Mouse (Mus musculus): Measurements from ENCODE around the gene Nsd1.
A peak's percentile ranks its signal among the peaks of the same experiment; 100 is the strongest.
"Not testable (repeated sequence)": the region's sequence is repeated elsewhere in the genome, so short reads cannot be mapped to it uniquely, and the experiment has no call there.

Gene Nsd1

DNA sequence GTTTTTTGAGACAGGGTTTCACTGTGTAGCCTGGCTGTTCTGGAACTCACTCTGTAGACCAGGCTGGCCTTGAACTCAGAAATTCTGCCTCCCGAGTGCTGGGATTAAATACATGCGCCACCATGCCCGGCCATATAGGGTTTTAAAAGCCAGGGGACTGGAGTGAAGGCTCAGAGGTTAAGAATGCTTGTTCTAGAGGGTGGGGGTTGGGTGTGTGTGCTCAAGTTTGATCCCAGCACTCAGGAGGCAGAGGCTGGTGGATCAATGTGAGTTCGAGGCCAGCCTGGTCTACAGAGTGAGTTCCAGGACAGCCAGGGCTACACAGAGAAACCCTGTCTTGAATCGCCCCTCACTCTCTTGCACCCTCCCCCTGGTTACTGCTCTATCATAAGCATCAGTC is 18.0 kb upstream of the Nsd1 start:
- no peak for DNase-seq

DNA sequence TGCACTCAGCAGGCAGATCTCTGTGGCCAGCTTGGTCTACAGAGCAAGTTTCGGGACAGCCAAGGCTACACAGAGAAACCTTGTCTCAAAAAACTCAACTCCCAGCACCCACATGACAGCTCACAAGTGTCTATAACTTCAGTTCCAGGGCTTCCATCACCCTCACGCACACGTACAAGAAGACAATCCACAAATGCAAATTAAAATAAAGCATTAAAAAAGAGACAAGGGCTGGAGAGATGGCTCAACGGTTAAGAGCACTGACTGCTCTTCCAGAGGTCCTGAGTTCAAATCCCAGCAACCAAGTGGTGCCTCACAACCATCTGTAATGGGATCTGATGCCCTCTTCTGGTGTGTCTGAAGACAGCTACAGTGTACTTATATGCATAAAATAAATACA is 6.8 kb upstream of the Nsd1 start:
- not testable (repeated sequence) for DNase-seq

DNA sequence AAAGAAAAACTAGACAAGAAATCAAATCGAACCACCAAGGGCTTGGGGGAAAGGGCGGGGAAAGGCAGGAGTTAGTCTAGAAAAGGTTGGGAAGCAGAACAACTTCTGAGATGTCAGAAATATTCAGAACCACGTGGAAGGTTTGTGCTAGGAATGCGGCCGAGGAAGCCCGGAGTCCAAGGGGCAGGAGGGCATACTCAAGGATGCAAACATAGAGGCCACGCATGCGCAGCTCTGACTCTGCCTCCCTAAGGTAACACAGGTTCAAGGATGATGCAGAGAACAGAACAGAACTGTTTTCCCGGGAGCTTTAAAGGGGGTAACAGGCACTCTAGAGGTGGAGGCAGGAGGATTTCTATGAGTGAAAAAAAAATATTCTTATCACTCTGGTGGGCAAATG is 5.8 kb upstream of the Nsd1 start:
- DNase-seq = no peak

DNA sequence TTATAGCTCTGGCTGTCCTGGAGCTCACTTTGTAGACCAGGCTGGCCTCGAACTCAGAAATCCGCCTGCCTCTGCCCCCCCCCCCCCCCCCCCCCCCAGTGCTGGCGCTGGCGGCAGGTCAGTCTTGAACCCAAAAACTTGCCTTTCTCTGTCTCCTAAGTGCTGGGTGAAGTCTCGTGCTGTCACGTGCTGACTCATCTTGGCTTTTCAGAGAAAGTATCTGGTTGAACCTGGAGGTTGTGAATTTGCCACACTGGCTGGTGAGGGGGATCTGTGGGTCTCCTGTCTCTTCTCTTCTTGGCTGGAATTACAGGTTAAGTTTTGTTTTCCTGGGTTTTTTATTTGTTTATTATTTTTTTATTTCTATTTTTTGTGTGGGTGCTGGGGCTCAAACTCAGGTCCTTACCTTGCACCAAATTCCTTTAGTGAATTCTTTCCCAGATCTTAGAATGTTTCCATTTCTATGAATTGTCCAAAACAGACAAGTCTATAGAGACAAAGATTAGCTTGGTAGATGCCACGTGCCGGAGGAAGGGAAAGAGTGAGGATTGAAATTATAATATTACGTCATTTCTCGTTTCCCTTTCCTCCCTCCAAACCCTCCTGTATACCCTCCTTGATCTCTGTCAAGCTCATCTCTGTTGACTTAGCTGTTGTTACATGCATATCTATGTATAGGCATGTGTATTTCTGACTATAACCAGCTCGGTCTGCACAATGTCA is 4.8 kb upstream of the Nsd1 start:
- DNase-seq = no peak

DNA sequence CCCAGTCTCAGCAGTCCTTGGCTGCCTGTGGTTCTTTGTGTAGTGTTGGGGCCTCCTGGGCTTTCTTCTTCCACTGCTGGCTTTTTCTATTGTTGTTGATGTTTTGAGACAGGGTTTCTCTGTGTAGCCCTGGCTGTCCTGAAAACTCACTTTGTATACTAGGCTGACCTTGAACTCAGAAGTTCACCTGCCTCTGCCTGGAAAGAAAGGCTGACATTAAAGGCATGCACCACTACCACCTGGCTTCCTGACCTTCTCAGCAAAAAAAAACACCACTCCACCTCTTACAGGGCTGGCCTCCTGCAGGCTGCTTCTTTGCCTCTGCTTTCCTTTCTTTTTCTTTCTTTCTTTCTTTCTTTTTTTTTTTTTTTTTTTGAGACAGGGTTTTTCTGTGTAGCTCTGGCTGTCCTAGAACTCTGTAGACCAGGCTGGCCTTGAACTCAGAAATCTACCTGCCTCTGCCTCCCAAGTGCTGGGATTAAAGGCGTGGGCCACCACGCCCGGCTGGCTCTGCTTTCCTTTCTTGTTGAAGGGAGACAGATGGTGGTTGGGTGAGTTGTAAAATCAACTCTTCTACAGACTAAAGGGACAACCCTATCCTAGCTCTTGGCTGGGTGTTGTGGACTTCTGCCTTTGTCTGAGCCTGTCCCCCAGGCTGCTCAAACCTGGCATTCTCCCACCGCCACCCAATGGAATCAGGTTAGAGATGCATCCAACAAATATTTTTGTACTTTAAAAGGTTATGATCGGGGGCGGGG is 4.0 kb upstream of the Nsd1 start:
- no peak for DNase-seq

DNA sequence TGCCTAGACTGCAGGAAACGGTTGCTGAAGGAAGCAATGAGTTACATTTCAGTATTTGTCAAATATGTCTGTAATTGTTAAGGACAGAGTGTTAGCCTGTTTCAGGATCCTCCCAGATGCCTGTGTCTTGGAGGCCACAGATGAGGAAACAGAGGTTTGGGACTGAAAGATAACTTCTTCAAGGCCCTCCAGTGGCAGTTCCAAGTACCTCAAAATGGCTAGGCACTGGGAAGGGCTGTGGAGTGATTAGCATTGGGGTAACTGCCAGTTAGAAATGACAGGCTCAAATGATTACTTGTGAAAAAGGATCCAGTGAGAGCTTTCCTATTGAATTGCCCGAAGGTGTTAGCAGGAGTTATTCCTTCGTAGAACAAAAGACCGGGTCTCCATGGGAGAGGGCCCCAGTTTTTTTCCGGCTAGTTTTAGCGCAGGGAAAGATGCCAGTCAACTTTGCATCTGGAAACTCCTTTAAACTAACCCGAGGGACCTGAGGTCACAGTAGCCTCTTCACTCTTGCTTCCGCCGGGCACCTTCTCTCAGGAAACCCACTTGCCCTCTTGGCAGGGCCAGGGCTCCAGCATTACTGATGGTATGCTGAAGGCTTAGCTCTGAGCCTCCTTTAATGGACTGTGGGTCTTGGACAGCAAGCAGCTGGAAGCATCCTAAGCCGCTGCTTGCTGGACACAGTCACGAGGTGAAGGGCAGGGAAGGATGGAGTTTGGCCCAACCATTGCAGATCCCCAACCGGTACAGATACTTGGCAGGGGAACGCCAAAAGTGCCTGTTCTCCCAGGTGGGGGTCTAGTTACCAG is 539 bp upstream of the Nsd1 start:
- DNase-seq = no peak

DNA sequence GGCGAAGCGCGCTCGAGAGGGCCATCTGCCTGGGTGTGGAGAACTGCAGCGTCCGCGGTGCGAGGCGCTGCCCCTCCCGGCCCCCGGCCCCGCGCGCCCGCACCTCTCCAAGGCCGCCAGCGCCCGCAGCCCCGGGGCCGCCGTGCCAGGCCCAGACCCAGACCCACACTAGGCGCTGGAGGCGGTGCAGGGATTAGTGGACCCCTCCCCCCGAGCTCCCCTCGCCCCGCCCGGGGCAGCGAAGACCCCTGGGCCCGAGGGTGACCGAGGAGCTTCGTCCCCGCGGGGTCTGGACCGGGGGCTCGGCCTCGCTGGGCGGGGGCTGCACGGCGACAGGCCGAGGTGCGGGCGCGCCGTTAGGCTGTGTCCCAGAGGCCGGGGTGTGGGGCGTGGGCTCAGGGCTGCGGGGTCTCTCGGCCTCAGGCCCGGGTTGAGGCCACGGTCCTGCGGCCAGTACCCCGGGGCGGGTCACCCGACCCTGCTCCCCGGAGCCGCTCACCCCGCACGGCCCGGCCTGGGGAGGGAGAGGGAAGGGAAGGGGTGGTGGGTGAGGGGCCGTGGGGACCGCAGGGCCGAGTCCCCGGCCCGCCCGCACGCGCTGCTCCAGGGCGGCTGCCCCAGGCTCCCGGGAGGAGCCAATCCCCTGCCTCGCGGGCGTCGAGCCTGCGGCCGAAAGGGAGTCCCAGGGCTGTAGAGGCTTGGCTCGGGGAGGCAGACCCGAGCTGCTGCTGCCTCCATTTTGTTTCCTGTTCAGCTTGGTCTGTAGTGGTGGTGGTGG is 800 bp downstream of the Nsd1 start:
- DNase-seq = peak; percentile 59

DNA sequence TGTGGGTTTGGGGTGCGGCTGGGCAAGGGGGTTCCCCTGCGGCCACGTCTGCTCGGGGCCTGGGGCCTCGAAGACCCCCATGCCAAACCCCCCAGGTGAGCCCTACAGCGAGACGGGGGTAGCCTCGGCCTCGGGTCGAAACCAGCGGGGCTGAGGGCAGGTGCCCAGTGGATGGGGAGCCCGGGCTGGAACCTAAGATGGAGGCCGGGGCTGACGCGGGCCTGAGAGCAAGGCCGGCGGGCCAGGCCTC is 1.3 kb downstream of the Nsd1 start:
- no peak for DNase-seq

DNA sequence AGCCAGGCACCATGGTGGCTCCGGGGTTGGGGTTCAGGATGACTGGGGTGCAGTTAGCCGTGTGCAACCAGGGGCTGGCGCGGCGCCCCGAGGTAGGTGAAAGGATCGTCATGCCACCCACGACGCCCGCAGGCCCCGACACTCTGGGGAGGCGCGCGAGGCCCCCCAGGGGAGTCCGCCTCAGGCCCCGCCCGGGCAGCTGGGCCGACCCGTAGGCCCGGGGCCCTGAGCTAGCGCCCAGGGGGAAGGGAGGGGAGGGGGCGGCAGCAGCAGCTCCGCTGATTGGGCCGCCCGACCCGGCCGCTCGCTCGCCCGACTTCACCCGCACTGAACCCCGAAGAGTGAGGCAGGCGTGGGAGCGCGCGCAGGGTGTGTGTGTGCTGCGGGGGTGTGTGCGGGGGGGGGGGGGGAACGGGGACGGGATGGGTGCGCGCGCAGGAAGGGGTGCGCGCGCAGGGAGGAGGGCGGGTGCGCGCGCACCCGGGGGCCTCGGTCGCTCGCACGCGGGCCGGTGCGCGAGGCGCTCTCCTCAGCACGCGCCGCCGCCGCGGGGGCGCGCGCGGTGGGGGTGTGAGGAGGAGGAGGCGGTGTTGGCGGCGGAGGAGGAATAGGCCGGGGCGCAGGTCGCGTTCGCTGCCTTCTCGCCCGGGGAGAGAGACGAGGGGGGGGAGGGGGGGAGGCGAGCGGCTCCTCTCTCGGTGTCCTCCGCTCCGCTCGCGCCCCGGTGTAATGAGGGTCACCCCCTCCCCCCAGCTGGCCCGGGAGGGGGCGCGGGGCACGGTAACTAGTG is 1.8 kb downstream of the Nsd1 start:
- DNase-seq = peak; percentile 93

DNA sequence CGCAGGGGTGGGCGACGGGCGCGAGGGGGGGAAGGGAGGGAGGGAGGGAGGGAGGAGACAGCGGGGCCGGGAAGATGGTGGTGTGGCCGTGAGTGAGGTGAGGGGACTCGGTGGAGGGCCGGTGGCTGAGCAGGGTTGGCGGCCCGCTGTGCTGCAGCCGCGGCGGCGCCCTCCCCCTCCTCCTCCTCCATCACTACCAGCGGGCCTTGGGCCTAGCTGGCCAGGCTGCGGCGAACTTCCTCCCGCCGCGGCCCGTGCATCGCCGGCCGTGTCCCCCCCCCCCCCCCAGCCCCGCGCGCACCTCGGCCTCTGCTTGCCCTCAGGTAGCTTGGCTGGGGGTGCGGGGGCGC is 2.4 kb downstream of the Nsd1 start:
- no peak for DNase-seq

DNA sequence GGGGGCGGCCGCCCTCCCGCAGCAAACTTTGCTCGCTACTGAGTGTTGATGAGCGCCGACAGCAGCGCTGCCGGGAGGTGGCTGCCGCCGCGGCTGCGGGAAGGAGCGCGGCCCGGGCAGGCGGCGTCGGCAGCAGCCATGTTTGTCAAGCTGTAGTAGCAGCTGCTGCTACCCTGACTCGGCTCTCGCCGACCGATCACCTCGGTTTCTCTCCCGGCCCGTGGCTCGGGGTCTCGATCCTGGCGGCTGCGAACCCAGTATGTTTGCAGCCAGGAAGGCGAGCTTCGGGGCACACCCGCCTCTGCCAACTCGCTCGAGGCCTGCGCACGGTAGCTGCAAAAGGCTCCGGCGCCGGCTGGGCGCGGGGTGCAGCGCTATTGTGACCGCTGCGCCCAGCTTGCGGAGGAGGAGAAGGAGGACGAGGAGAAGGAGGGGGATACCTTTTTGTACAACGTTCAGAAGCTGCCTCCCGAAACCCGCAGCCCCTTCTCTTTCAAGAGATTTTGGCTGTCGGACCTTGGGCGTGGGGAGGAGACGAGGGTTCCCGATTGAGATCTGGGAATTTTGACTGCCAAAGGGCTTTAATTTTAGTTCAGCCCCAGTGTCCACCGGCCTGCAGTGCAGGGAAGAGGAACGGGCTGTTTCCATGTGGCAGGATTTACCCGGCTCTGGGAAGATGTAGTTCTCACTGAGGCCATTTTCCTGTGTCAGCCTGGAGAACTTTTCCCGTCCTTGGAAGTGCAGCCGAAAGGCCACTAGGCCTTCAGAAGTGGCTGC is 3.0 kb downstream of the Nsd1 start:
- DNase-seq = peak; percentile 71

DNA sequence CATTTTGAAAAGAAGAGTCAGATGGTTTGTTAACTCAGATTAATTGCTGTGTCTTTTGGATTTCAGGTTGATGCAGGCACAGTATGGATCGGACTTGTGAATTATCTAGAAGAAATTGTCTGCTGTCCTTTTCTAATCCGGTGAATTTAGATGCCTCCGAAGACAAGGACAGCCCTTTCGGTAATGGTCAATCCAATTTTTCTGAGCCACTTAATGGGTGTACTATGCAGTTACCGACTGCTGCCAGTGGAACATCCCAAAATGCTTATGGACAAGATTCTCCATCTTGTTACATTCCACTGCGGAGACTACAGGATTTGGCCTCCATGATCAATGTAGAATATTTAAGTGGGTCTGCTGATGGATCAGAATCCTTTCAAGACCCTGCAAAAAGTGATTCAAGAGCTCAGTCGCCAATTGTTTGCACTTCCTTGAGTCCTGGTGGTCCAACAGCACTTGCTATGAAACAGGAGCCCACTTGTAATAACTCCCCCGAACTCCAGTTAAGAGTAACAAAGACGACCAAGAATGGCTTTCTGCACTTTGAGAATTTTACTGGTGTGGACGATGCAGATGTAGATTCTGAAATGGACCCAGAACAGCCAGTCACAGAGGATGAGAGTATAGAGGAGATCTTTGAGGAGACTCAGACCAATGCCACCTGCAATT is 3.7 kb downstream of the Nsd1 start:
- DNase-seq = no peak

DNA sequence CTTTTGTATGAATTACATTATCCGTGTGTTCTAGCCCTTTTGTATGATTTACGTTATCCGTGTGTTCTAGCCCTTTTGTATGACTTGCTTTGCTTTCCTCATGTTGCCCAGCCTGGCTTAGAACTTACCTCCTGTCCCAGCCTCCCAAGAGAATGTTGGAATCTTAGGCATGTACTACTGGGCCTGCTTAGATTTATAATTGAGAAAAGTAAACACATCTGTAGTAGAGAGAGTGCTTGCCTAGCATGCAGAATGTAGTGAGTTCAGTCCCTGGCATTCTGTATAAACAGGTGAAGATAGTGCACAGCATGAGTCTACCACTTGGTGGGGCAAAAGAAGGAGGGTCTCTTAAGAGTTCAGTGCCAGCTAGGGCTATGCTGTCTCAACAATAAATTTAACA is 14.8 kb downstream of the Nsd1 start:
- DNase-seq = no peak

DNA sequence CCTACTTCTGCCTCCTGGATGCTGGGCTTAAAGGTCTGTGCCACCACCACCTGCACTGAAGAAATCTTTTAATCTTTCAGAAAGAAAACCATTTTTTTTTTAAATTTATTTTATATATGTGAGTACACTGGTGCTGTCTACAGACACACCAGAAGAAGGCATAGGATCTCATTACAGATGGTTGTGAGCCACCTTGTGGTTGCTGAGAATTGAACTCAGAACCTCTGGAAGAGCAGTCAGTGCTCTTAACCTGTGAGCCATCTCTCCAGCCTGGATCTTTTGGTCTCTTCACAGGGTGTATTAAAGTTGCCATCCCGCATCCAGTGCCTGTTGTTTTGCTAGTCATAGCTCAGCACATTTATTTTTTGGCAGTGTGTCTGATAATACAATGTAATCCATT is 21.1 kb downstream of the Nsd1 start:
- DNase-seq = peak; percentile 25

DNA sequence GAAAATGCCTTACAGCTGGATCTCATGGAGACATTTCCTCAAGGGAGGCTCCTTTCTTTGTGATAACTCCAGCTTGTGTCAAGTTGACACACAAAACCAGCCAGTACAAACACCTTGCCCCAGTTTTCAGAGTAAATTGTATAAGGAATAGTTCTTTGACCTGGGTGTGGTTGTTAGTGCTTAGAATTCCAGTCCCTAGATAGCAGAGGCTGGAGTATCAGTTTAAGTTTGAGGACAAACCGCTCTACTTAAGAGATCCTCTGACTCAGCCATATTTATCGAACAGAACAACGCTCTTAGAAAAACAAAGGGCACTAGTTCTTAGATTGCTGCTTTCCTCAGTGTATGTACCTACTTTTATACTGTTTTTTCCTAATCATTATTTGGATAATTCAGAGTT is 33.6 kb downstream of the Nsd1 start:
- DNase-seq = no peak

DNA sequence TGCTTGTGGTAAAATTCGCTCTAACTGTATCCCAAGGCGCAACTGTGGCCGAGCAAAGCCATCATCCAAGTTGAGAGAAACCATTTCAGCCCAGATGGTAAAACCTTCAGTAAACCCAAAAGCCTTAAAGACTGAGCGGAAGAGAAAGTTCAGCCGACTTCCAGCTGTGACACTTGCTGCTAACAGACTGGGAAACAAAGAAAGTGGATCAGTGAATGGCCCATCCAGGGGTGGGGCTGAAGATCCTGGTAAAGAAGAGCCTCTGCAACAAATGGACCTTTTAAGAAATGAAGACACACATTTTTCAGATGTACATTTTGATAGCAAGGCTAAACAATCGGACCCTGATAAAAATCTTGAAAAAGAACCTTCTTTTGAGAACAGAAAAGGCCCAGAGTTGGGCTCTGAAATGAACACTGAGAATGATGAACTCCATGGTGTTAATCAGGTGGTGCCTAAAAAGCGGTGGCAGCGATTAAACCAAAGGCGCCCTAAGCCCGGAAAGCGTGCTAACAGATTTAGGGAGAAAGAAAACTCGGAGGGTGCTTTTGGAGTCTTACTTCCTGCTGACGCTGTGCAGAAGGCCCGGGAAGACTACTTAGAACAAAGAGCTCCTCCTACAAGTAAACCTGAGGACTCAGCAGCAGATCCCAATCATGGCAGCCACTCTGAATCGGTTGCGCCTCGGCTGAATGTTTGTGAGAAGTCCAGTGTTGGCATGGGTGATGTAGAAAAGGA is 37.9 kb downstream of the Nsd1 start:
- DNase-seq = no peak

DNA sequence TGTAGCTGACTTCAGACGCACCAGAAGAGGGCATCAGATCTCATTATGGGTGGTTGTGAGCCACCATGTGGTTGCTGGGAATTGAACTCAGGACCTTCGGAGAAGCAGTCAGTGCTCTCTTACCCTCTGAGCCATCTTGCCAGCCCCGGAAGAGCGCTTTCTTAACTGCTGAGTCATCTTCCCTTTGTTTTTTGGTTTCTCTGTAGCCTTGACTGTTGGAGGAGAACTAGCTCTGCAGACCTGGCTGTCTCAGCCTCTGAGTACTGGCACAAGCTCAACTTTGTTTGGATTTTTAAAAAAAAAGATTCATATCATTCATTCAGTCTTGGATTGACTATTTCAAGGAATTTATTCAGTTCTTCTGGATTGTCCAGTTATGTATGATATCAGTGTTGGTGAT is 39.7 kb downstream of the Nsd1 start:
- DNase-seq = peak; percentile 9

DNA sequence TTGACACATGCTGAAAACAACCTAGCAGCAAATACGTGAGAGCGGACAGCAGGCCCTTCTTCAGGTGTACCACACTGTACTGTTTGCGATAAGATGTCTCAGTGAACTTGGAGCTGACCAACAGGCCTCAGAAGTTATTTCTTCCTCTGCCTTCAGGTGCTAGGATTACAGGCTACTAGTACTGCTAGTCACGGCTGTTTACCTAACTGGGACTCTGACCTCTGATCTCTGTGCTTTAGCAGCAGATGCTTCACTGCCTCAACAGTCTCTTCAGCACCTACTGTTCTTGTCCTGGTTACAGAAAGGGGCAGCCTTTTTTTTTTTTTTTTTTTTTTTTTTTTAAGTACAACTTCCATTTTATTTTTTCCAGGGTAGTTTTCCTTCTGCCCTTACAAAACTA is 43.2 kb downstream of the Nsd1 start:
- DNase-seq = no peak

DNA sequence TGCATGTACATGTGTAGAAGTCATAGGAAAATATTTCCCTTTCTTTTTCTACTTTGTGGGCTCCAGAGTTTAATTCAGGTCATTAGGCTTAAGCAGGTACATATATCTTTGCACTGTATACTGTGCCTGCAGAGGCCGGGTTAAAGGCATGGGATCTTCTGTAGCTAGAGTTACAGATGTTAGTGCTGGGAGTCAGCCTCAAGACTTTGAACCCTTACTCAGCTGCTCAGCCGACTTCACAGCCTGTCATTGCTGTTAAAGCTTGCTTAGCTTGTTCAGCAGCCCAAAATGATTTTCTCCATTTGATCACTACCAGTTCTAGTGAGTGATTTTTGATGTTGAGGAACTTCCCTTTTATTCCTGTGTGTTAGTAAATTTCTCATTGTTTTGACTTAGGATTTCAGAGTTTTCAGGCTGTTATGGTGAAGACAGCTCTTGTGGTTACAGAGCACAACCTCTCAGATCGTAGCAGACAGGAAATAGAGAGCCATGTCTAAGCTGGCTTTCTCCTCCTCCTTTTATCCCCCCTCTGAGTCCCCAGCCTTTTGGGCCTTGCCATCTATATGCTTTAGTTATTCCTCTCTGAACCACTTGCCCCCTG is 45.6 kb downstream of the Nsd1 start:
- peak; percentile 46 for DNase-seq

DNA sequence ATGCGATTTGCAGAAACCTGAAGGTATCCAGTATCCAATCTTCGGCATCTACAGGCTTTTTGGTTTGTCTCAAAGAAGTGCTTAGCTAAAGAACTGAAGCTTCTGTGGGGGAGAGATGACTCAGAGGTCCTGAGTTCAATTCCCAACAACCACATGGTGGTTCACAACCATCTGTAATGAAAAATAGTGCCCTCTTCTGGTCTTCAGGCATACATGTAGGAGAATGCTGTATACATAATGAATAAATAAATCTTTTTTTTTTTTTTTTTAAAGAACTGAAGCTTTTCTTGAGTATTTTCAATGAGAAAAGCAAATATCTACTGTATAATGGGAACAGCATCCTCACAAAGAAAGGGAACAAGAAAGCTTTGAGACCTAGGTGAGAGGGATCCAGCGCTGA is 49.1 kb downstream of the Nsd1 start:
- DNase-seq = no peak

All from thymus, postnatal 14 days (tissue).